Mouse (Mus musculus) spleen, postnatal 4 days (tissue): ENCODE data around the gene Ube4a.
"Not testable (repeated sequence)": the region's sequence is repeated elsewhere in the genome, so short reads cannot be mapped to it uniquely, and the experiment has no call there.

Source experiments
- DNase-seq, 2 experiments: peaks; one replicate each; pipeline ENCODE4 v3.0.0; 2022; ENCODE audit warnings: low spot score in 2 of 2

Ube4a gene

DNA sequence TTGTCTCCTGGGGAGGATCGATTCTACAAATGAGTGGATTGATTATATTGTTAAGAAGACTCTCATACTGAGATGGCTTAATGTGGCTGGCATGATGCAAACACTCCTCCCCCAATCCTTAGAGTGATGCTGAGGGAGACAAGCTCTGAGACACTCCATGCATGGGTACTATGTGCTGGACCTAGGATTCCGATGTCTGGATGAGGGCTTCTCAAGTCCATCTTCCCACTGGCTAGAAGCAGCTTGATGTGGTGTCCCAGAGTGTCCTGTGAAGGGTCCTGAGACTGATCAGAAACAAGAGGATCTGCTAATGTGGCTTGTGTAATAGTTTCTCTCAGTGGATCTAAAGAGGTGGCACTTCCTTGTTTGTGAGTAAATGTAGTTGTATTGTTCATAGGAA lies 15.7 kb upstream of the Ube4a start:
- DNase-seq, result no peak

- peak in 1 of 2 experiments; percentile 39 for DNase-seq
Observed at GRCm38 (mm10) chr9:44980242-44980641, 14.8 kb upstream of the Ube4a start, which contains the start of gene Cd3g. Cd3g (minus strand) TSS chr9:44980431.

GRCm38 (mm10) chr9:44979806-44980205 lies 14.4 kb upstream of the Ube4a start:
- no peak for DNase-seq

- no peak for DNase-seq
Observed at GRCm38 (mm10) chr9:44977813-44978212, 12.4 kb upstream of the Ube4a start.

DNA sequence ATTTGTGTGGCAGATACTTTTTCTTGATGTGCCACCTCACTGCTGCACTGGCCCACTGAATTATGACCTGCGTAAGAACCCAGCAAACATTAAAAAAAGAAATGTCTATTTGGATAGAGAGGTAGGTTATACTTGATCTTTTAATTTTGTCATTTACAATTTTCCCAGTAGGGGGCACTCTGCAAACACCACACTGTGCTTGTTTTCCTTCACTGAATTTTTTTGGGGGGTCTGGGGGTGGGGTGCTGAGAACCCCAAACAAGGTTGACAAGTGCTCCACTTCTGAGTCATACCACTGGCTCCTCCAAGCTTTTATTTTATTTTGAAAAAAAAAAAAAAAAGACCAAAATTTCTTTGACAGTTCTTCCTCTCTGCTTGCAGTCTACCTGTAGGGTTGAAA lies 4.0 kb upstream of the Ube4a start:
- no peak for DNase-seq

GRCm38 (mm10) chr9:44967763-44968162 lies 2.4 kb upstream of the Ube4a start:
- not testable (repeated sequence) for DNase-seq

- peak; percentile 79 to 84 for DNase-seq
Observed at GRCm38 (mm10) chr9:44966815-44967242, 1.4 kb upstream of the Ube4a start.

DNA sequence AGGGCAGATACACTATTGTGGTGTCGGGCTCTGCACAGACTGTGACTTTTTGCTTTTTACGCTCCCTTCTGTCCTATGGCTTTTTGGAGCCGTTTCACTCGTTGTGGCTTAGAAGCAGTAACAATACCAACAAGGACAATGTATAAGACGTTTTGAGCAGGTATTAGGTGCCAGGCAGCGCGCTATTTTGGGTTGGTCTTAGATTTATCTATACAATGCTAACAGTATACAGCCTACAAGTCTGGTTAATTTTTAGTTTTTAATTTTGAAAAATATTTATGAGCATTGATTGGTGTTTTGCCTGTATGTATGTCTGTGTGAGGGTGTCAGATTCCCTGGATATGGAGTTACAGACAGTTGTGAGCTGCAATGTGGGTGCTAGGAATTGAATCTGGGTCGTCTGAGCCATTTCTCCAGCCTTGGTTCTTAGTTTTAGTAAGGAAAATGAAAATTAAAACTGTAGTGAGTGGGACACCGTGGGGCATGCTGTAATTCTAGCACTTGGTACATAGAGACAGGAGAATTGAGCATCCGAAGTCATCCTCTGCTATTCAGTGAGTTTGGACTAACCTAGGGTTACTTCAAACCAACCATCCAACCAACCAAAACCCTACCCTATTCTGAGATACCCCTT lies 550 bp upstream of the Ube4a start:
- DNase-seq, result peak in 1 of 2 experiments; percentile 64

GRCm38 (mm10) chr9:44954432-44954831 lies 11.0 kb downstream of the Ube4a start:
- DNase-seq, result no peak

DNA sequence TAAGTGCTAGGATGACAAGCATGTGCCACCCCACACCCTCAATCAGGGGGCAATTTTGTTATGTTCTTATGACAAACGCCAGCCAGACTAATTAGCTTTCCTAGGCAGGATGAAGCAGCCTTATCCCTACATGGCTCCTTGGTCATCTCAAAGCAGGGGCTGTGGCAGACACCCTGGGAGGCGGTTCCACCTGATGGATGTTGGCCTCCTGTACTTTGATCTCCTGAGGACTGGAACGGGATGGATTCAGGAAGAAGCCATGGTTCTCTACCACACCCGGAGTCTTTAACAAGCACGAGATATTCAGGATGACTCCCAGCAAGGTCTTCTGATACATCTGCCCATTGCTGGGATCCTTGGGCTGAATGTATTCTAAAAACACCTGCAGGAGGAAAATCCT lies 17.6 kb downstream of the Ube4a start:
- no peak for DNase-seq

- DNase-seq, result no peak
Observed at GRCm38 (mm10) chr9:44946185-44946695, 19.2 kb downstream of the Ube4a start.

DNA sequence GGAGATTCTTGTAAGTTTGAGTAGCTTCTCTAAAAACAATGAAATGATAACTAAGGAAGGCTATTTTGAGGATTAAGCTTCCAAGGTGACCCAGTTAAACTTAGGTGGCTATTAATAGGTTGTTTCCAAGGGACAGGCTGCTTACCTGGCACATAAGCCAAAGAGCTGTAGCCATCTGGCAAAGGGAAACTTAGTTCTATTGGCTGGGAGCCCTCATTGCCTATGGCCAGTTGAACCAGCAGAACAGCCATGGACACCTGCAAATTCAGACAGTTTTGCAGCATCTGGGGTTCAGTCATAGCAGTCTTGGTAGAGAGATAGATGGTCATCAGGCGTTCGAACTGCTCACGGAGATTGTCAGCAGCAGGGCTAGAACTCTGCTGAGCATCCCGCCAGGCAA lies 23.0 kb downstream of the Ube4a start:
- DNase-seq, result no peak

DNA sequence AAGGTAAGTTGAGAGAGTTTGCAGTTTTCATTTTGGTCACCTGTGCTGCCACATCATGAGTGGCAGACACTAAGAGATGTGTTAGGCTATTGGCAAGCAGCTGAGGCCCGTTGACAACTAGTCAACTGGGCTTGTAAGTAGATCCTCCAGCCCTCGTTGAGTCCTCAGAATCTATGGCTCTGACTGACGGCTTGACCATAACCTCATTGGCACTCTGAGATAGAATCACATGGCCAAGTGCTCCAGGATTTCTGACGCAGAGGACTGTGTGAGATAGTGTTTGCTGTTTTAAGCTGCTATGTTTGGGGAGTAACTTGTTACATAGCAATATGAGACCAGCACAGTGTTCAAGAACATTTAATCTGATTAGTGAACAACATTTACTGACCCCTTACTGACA lies 23.6 kb downstream of the Ube4a start:
- no peak for DNase-seq

GRCm38 (mm10) chr9:44921543-44921942 lies 43.9 kb downstream of the Ube4a start:
- no peak for DNase-seq

DNA sequence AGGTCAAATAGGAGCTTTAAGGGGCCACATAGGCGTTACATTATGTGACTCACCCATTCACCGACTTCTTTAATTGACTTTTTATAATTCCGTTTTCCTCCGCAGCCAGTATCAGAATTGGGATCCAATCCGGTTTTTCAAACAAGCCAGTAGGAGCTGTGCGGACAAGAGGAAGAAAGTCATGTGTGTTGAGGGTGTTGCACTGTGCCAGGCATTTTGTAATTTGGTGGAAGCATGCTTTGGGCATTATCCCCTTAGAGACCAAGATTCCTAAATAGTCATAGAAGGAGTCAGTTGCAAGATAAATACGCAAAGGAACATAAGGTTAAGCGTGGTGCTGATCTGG lies 44.3 kb downstream of the Ube4a start:
- DNase-seq, result no peak

- DNase-seq, result peak; percentile 80 to 89
Observed at GRCm38 (mm10) chr9:44920374-44921122, 44.9 kb downstream of the Ube4a start, which contains the start of gene Atp5l. Atp5l (minus strand) TSS chr9:44920742.

- no peak for DNase-seq
Observed at GRCm38 (mm10) chr9:44919606-44920005, 45.8 kb downstream of the Ube4a start.

DNA sequence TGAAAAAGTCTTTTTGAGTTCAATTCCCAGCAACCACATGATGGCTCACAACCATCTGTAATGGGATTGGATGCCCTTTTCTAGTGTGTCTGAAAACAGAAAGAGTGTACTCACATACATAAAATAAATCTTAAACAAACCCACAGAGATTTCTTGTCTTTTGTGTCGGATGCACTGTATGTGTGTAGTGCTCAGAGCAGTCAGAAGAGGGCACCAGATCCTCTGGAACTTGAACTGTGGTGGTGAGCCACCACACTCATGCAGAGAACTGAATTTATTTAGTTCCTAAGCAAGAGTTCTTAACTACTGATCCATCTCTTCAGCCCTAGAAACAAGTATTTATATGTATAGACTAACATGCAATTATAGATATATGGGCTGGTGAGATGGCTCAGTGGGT lies 49.2 kb downstream of the Ube4a start:
- DNase-seq, result peak; percentile 49 to 67

DNA sequence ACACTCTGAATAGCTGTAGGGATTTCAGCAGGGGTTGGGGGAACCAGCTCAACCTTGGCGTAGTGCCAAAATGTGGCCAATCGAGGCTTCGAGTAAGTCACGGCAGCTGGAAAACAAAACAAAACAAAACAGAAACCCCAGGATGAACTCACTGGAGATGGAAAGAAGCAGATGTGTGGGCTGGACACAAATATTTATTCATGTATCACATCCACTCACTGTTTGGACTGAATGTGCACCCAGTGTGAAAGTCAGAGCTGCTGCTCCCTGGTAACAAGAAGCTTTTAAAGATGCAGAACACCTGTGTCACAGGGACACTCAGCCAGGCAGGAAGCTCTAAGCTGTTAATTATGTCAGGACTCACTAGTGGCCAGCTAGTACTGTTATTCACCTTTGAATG lies 50.7 kb downstream of the Ube4a start:
- DNase-seq, result no peak

- no peak for DNase-seq
Observed at GRCm38 (mm10) chr9:44911365-44911764, 54.0 kb downstream of the Ube4a start.

DNA sequence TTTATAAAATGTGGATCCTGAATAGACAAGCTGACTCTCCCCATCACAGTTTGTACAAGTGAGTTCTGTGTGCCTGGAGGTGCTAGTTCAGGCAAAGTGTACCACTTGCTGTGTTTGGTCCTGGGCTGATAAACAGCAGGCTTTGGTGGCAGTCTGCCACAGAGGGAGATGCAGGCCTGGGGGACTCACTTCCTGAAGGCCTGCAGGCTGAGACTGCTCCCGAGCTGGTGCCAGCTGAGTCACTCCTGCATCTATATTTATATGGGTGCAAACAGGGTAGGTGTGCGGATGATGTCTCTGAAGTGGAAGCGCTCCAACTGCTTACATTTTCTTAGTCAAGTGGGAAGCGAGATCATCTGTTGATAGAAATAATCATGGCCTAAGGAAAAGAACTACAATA lies 59.8 kb downstream of the Ube4a start:
- peak in 1 of 2 experiments; percentile 18 for DNase-seq

DNA sequence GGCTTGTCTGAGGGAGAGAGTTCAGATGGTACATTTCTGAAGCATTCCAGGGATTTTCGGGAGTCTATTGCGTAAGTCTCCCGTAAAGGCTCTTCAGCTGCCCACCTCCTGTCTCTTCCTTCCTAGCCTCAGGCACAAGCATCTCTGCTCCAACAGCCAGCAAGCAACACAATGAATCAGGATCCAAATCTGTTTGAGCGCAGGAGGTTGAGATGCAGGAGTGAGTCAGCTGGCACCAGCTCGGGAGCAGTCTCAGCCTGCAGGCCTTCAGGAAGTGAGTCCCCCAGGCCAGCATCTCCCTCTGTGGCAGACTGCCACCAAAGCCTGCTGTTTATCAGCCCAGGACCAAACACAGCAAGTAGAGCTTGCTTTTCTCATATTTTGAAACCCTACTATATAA lies 60.4 kb downstream of the Ube4a start:
- peak in 1 of 2 experiments; percentile 30 for DNase-seq

- DNase-seq, result no peak
Observed at GRCm38 (mm10) chr9:44903856-44904255, 61.5 kb downstream of the Ube4a start.
